Mouse (Mus musculus) retina, embryonic 14.5 days (tissue): ENCODE data around the gene Dnajc30.

Experiments
- DNase-seq: peaks from one replicate; pipeline ENCODE4 v3.0.0-alpha.2; 2015; ENCODE audit warnings: low spot score

Dnajc30 gene

DNA sequence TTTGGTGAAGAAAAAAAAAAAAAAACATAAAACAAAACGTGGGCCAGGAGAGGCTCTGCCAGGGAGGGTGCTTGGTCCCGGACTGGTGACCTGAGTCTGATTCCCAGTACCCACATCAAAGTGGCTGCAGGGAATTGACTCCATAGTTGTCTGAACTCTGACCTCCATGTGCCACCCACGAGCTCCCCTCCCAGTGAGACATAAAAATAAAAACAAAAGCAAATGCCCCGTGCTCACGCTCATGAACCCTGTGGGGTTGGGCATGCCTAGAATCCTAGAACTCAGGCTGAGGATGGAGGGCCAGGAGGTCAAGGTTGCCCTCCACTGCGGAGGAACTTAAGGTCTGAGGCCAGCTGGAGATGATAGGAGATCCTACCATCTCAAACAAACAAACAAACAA is 45.0 kb downstream of the Dnajc30 start:
- DNase-seq: no peak

DNA sequence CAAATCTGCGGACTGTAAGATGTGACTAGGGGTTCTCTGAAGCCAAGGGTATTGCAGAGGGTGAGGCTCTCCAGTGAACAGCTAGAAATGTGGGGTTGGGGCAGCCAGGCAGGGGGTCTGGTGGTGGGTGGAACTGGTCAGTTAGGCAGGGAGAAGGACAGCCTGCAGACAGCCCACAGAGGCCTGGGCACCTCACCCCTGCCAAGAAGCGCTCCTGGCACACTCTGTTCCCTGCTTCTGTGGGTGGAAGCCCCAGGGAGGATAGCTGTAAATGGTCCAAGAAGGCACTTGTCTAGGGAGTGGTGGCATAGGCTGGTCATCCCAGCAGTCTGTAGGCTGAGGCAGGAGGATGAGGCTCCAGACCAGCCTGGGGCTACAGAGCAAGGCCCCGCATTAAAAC is 45.4 kb downstream of the Dnajc30 start:
- DNase-seq: no peak

DNA sequence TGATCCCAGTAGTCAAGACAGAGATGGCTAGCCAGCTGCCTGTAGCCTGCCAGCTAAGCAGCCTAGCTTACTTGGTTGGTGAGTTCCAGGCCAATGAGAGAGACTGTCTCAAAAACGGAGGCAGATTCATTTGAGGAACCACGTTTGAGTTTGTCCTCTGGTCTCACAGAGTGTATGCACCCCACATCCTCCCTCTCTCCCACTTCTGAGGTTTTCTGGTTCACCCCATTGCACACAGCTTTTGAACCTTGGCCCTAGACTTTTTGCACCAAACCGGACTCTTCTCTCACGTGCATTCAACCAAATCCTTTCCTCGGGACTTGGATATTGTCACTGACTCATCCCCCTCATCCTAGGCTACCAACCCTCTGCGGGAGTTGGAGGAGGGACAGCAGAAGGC is 46.0 kb downstream of the Dnajc30 start:
- no peak for DNase-seq

DNA sequence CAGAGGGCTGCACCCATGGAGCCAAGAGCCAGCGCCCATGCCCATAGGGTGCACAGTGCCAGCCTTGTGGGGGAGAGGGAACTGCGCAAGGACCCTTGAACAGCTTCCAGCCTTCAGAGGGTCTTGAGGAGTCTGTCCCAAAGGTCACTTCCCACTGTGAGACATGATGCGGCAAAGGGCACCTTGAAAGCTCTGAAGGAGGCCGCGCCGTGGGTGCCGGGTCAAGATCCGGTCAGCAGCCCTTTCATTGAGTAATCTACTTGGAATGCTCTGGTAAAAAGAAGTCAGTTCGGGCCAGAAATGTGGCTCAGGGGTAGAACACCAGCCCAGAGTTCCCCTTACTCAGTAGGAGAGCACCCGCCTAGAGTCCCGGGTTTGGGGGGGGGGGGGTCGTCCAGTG is 49.8 kb downstream of the Dnajc30 start:
- DNase-seq: no peak

DNA sequence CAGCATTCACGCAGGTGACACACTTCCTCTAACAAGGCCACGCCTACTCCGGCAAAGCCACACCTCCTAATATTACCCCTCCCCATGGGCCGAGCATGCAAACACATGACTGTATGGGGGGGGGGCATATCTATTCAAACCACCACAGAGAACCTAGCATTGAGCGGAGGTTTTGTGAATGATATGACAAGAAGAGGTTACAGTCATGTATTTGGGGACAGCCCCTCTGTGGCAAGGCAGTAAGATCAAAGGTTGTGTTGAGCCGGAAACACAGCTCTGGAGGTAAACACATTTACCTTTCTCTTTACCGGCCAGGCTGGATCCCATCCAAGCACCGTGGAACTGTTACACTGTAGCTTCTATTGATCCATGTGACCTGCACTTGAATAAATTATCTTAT is 51.2 kb downstream of the Dnajc30 start:
- no peak for DNase-seq
